Mouse (Mus musculus) lung, adult 2 months (tissue): ENCODE measurements around the gene Foxo6.

ENCODE experiments used
- CTCF ChIP-seq: fragments of 200-500 bp; IDR thresholded peaks from 2 replicates; pipeline ENCODE4 v1.5.1; 2011; ENCODE audit warnings: mild to moderate bottlenecking, low read length, control low read depth; ENCODE audit not compliant: insufficient read depth
- POLR2A ChIP-seq: fragments of 200-500 bp; IDR thresholded peaks from 2 replicates; pipeline ENCODE4 v1.6.1; 2011; ENCODE audit warnings: low read depth, mild to moderate bottlenecking, control low read depth, low read length, borderline replicate concordance; ENCODE audit errors: extremely low read depth

- TF ChIP-seq CTCF = no peak
- TF ChIP-seq POLR2A = no peak
Measured at GRCm38 (mm10) chr4:120286761-120287241, 348 bp downstream of the Foxo6 start.
